Mouse (Mus musculus) limb, embryonic 13.5 days (tissue): ENCODE data around the gene Pym1. TPM values are rescaled to one million over a fixed set of nuclear protein-coding genes. Genes with fewer than 3 reads are reported as not detected.

Experiments
- polyA plus RNA-seq: library from polyadenylated mRNA; unstranded; fragments of >200 nt; fragmentation: Nextera tagmentation; extraction: Ambion mirVana; gene quantifications from 2 replicates; pipeline ENCODE4 v1.2.1, GENCODE M21; 2015

Pym1 gene
- polyA plus RNA-seq, 1 experiment from 2014 or later: 44.0 TPM

Other genes starting within 250 kb of the Pym1 start
- 4.7 and 5.0 TPM in 2 replicates for gene Myl6b, start 249.2 kb upstream of the Pym1 start, polyA plus RNA-seq
- 24.0 and 28.0 TPM in 2 replicates for gene Esyt1, start 222.0 kb upstream of the Pym1 start, polyA plus RNA-seq
- 16.4 and 17.3 TPM in 2 replicates for gene Zc3h10, start 200.1 kb upstream of the Pym1 start, polyA plus RNA-seq
- gene Rpl41, start 198.6 kb upstream of the Pym1 start, polyA plus RNA-seq: 3,677 and 3,933 TPM in 2 replicates
- gene Pa2g4, start 181.9 kb upstream of the Pym1 start, polyA plus RNA-seq: 198 and 200 TPM in 2 replicates
- 14.5 and 17.5 TPM in 2 replicates for gene Erbb3, start 158.2 kb upstream of the Pym1 start, polyA plus RNA-seq
- 752 and 768 TPM in 2 replicates for gene Rps26, start 121.1 kb upstream of the Pym1 start, polyA plus RNA-seq
- gene Ikzf4, start 101.9 kb upstream of the Pym1 start, polyA plus RNA-seq: 5.1 and 5.2 TPM in 2 replicates
- gene Suox, start 73.8 kb upstream of the Pym1 start, polyA plus RNA-seq: 22.0 TPM in 2 replicates
- 83.5 and 87.5 TPM in 2 replicates for gene Rab5b, start 51.6 kb upstream of the Pym1 start, polyA plus RNA-seq
- 2.2 and 2.3 TPM in 2 replicates for gene Pmel, start 43.7 kb upstream of the Pym1 start, polyA plus RNA-seq
- 132 and 134 TPM in 2 replicates for gene Cdk2, start 42.9 kb upstream of the Pym1 start, polyA plus RNA-seq
- gene Dgka, start 3.0 kb upstream of the Pym1 start, polyA plus RNA-seq: 12.0 and 12.1 TPM in 2 replicates
- gene Mmp19, start 43.0 kb downstream of the Pym1 start, polyA plus RNA-seq: 0.56 and 0.78 TPM in 2 replicates
- gene Dnajc14, start 56.2 kb downstream of the Pym1 start, polyA plus RNA-seq: 58.8 and 66.8 TPM in 2 replicates
- gene Tmem198b, start 56.5 kb downstream of the Pym1 start, polyA plus RNA-seq: 25.3 and 27.1 TPM in 2 replicates
- 224 and 240 TPM in 2 replicates for gene Sarnp, start 69.4 kb downstream of the Pym1 start, polyA plus RNA-seq
- gene Ormdl2, start 73.8 kb downstream of the Pym1 start, polyA plus RNA-seq: 30.2 and 34.0 TPM in 2 replicates
- gene Gdf11, start 143.8 kb downstream of the Pym1 start, polyA plus RNA-seq: 12.5 and 13.1 TPM in 2 replicates
- 820 and 839 TPM in 2 replicates for gene Cd63, start 153.1 kb downstream of the Pym1 start, polyA plus RNA-seq
- 12.2 and 12.9 TPM in 2 replicates for gene Rdh5, start 175.0 kb downstream of the Pym1 start, polyA plus RNA-seq
- 225 and 240 TPM in 2 replicates for gene Bloc1s1, start 176.1 kb downstream of the Pym1 start, polyA plus RNA-seq
- 4.8 and 5.5 TPM in 2 replicates for gene Itga7, start 185.9 kb downstream of the Pym1 start, polyA plus RNA-seq
- gene Mettl7b, start 213.1 kb downstream of the Pym1 start, polyA plus RNA-seq: 0.19 TPM in 1 of 2 replicates, not detected in the other
- not detected in 2 replicates for gene Olfr9, start 241.5 kb downstream of the Pym1 start, polyA plus RNA-seq